Mouse (Mus musculus): ENCODE results near the gene Agpat1. TPM values are rescaled to one million over a fixed set of nuclear protein-coding genes. Genes with fewer than 3 reads are reported as not detected.
A peak's percentile ranks its signal among the peaks of the same experiment; 100 is the strongest.

Gene Agpat1
- 210 and 330 TPM in 2 replicates for polyA plus RNA-seq (2012; rRNA removed)

- peak within 1 kb of the TSS; percentile 100 for H3K27ac ChIP-seq (ENCODE audit: insufficient read depth, low read depth, low read length)
- H3K36me3 ChIP-seq (ENCODE audit: control insufficient read depth, insufficient read depth, low read length), result peaks cover 11% of the 10 kb centered on the region
- H3K4me1 ChIP-seq (ENCODE audit: control insufficient read depth, insufficient read depth, insufficient read length, low read length), result peaks cover 33% of the 10 kb centered on the region
- under 1% methylated on average over 35 of the region's 35 CpGs for WGBS
- TF ChIP-seq POLR2A (IDR thresholded peaks at IDR 0.05; ENCODE audit: low read depth, low read length), result peak; percentile 91
- TF ChIP-seq CTCF (IDR thresholded peaks at IDR 0.05; ENCODE audit: extremely low read depth, insufficient read length, insufficient replicate concordance, low read depth, low read length), result no peak
- H3K4me3 ChIP-seq (ENCODE audit: low read depth, low read length), result peak within 1 kb of the TSS; percentile 97
- no peaks in the 10 kb centered on the region for H3K27me3 ChIP-seq (ENCODE audit: control insufficient read depth, insufficient read depth, low read length)
Measured at GRCm38 (mm10) chr17:34604061-34604508, at the start of gene Agpat1. TSS of gene Agpat1 (plus strand) at chr17:34604262.

GRCm38 (mm10) chr17:34555483-34555882, 48.6 kb upstream of the Agpat1 start:
- peaks cover 3% of the 10 kb centered on the region; the same call in 1 of the 2 replicates for H3K4me1 ChIP-seq (ENCODE audit: control insufficient read depth, insufficient read depth, insufficient read length, low read length)
- WGBS, result 11% methylated on average over 5 of the region's 5 CpGs
- no peaks in the 10 kb centered on the region for H3K27me3 ChIP-seq (ENCODE audit: control insufficient read depth, insufficient read depth, low read length)
- TF ChIP-seq CTCF (IDR thresholded peaks at IDR 0.05; ENCODE audit: extremely low read depth, insufficient read length, insufficient replicate concordance, low read depth, low read length), result peak; percentile 88; the same call in 1 of the 2 replicates
- no peak for TF ChIP-seq POLR2A (IDR thresholded peaks at IDR 0.05; ENCODE audit: low read depth, low read length)
- no peak overlapping the region for H3K27ac ChIP-seq (ENCODE audit: insufficient read depth, low read depth, low read length)
- H3K4me3 ChIP-seq (ENCODE audit: low read depth, low read length), result no peak overlapping the region
- H3K36me3 ChIP-seq (ENCODE audit: control insufficient read depth, insufficient read depth, low read length), result no peaks in the 10 kb centered on the region

- 71% methylated on average over 8 of the region's 8 CpGs for WGBS
- Histone ChIP-seq H3K36me3 (ENCODE audit: control insufficient read depth, insufficient read depth, low read length) (no peaks in the 10 kb centered on the region), H3K27me3 (ENCODE audit: control insufficient read depth, insufficient read depth, low read length) (no peaks in the 10 kb centered on the region), H3K4me1 (ENCODE audit: control insufficient read depth, insufficient read depth, insufficient read length, low read length) (peaks cover 3% of the 10 kb centered on the region; the same call in 1 of the 2 replicates), H3K27ac (ENCODE audit: insufficient read depth, low read depth, low read length) (no peak overlapping the region), H3K4me3 (ENCODE audit: low read depth, low read length) (no peak overlapping the region)
- no peak for TF ChIP-seq CTCF (IDR thresholded peaks at IDR 0.05; ENCODE audit: extremely low read depth, insufficient read length, insufficient replicate concordance, low read depth, low read length)
- TF ChIP-seq POLR2A (IDR thresholded peaks at IDR 0.05; ENCODE audit: low read depth, low read length), result no peak
Measured at GRCm38 (mm10) chr17:34556406-34556805, 47.7 kb upstream of the Agpat1 start.

- TF ChIP-seq POLR2A (IDR thresholded peaks at IDR 0.05; ENCODE audit: low read depth, low read length), result no peak
- TF ChIP-seq CTCF (IDR thresholded peaks at IDR 0.05; ENCODE audit: extremely low read depth, insufficient read length, insufficient replicate concordance, low read depth, low read length), result no peak
- no peak overlapping the region for H3K4me3 ChIP-seq (ENCODE audit: low read depth, low read length)
- WGBS, result 86% methylated on average over 11 of the region's 11 CpGs
- H3K27me3 ChIP-seq (ENCODE audit: control insufficient read depth, insufficient read depth, low read length), result no peaks in the 10 kb centered on the region
- H3K27ac ChIP-seq (ENCODE audit: insufficient read depth, low read depth, low read length), result no peak overlapping the region
- H3K4me1 ChIP-seq (ENCODE audit: control insufficient read depth, insufficient read depth, insufficient read length, low read length), result peaks cover 3% of the 10 kb centered on the region; the same call in 1 of the 2 replicates
- H3K36me3 ChIP-seq (ENCODE audit: control insufficient read depth, insufficient read depth, low read length), result no peaks in the 10 kb centered on the region
Measured at GRCm38 (mm10) chr17:34557411-34557810, 46.7 kb upstream of the Agpat1 start.

GRCm38 (mm10) chr17:34559116-34559515, 44.9 kb upstream of the Agpat1 start:
- Histone ChIP-seq H3K27me3 (ENCODE audit: control insufficient read depth, insufficient read depth, low read length) (no peaks in the 10 kb centered on the region), H3K4me1 (ENCODE audit: control insufficient read depth, insufficient read depth, insufficient read length, low read length) (peaks cover 7% of the 10 kb centered on the region), H3K4me3 (ENCODE audit: low read depth, low read length) (no peak overlapping the region), H3K27ac (ENCODE audit: insufficient read depth, low read depth, low read length) (no peak overlapping the region), H3K36me3 (ENCODE audit: control insufficient read depth, insufficient read depth, low read length) (no peaks in the 10 kb centered on the region)
- no peak for TF ChIP-seq POLR2A (IDR thresholded peaks at IDR 0.05; ENCODE audit: low read depth, low read length)
- no peak for TF ChIP-seq CTCF (IDR thresholded peaks at IDR 0.05; ENCODE audit: extremely low read depth, insufficient read length, insufficient replicate concordance, low read depth, low read length)
- WGBS, result 77% methylated on average over 7 of the region's 7 CpGs

- peak overlapping the region; percentile 25; the same call in 1 of the 2 replicates for H3K27ac ChIP-seq (ENCODE audit: insufficient read depth, low read depth, low read length)
- no peaks in the 10 kb centered on the region for H3K36me3 ChIP-seq (ENCODE audit: control insufficient read depth, insufficient read depth, low read length)
- peaks cover 10% of the 10 kb centered on the region for H3K4me1 ChIP-seq (ENCODE audit: control insufficient read depth, insufficient read depth, insufficient read length, low read length)
- WGBS, result 17% methylated on average over 15 of the region's 15 CpGs
- TF ChIP-seq CTCF (IDR thresholded peaks at IDR 0.05; ENCODE audit: extremely low read depth, insufficient read length, insufficient replicate concordance, low read depth, low read length) (peak; percentile 44; the same call in 1 of the 2 replicates), POLR2A (IDR thresholded peaks at IDR 0.05; ENCODE audit: low read depth, low read length) (no peak)
- H3K4me3 ChIP-seq (ENCODE audit: low read depth, low read length), result no peak overlapping the region
- H3K27me3 ChIP-seq (ENCODE audit: control insufficient read depth, insufficient read depth, low read length), result no peaks in the 10 kb centered on the region
Measured at GRCm38 (mm10) chr17:34559895-34560294, 44.2 kb upstream of the Agpat1 start.

GRCm38 (mm10) chr17:34560438-34560837, 43.6 kb upstream of the Agpat1 start:
- Histone ChIP-seq H3K36me3 (ENCODE audit: control insufficient read depth, insufficient read depth, low read length) (no peaks in the 10 kb centered on the region), H3K27ac (ENCODE audit: insufficient read depth, low read depth, low read length) (no peak overlapping the region), H3K4me1 (ENCODE audit: control insufficient read depth, insufficient read depth, insufficient read length, low read length) (peaks cover 10% of the 10 kb centered on the region), H3K4me3 (ENCODE audit: low read depth, low read length) (no peak overlapping the region), H3K27me3 (ENCODE audit: control insufficient read depth, insufficient read depth, low read length) (no peaks in the 10 kb centered on the region)
- 93% methylated on average over 6 of the region's 6 CpGs for WGBS
- no peak for TF ChIP-seq POLR2A (IDR thresholded peaks at IDR 0.05; ENCODE audit: low read depth, low read length)
- TF ChIP-seq CTCF (IDR thresholded peaks at IDR 0.05; ENCODE audit: extremely low read depth, insufficient read length, insufficient replicate concordance, low read depth, low read length), result peak; percentile 13; the same call in 1 of the 2 replicates
